Mouse (Mus musculus): ENCODE data around the gene Ttll5. TPM values are rescaled to one million over a fixed set of nuclear protein-coding genes. Genes with fewer than 3 reads are reported as not detected.

The Ttll5 gene
- total and polyA plus RNA-seq, 3 experiments = 7.4 to 18.5 TPM; not detected in 1

DNA sequence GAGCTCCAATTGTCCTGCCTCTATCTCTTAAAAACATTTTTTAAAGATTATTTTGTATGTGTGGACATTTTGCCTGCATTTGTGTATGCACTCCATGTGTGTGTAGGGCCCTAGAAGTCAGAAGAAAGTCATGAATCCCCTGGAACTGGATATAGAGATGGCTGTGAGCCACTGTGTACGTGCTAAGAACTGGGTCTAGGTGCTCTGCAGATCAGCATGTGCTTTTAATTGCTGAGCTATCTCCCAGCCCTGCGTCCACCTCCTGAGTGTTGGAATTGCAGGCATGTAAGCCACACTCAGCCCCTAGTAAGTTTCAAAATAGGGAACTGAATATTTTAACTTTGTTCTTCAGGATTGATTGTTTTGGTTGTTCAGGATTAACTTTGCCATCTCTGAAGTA lies 10.1 kb downstream of the Ttll5 start:
- no peak overlapping the region for H3K27ac ChIP-seq (ENCODE audit: control insufficient read depth, low read depth, low read length)
- no peak for DNase-seq (ENCODE audit: low read depth, low spot score)
- TF ChIP-seq USF1 (IDR thresholded peaks at IDR 0.05; ENCODE audit: low read depth, low read length) = no peak
- TF ChIP-seq MAFK (IDR thresholded peaks at IDR 0.05; ENCODE audit: borderline replicate concordance, low read depth, low read length) = no peak
- TF ChIP-seq RCOR1 (IDR thresholded peaks at IDR 0.05; ENCODE audit: low read depth, low read length) = no peak
- H3K27me3 ChIP-seq (ENCODE audit: control insufficient read depth in 1 of 2, insufficient read depth in 2 of 2, low read length in 2 of 2) = no peaks in the 10 kb centered on the region
- H3K4me1 ChIP-seq (ENCODE audit: control insufficient read depth in 1 of 2, insufficient read depth in 2 of 2, low read length in 2 of 2) = no peaks in the 10 kb centered on the region
- no peak overlapping the region for H3K9ac ChIP-seq (ENCODE audit: control insufficient read depth, low read depth, low read length, poor library complexity, severe bottlenecking)
- no peaks in the 10 kb centered on the region for H3K9me3 ChIP-seq (replicated peaks; ENCODE audit: insufficient read depth, low read length)
- H3K36me3 ChIP-seq (ENCODE audit: control insufficient read depth in 1 of 2, insufficient read depth in 2 of 2, low read length in 2 of 2) = 0 out of 4 replicates have a peak, but pooled peaks cover 0 to 1% of the 10 kb centered on the region in 2 experiments
- H3K4me3 ChIP-seq (ENCODE audit: control insufficient read depth in 1 of 2, insufficient read depth in 1 of 2, low read depth in 2 of 2, low read length in 2 of 2) = no peak overlapping the region
- H3K79me2 ChIP-seq (ENCODE audit: control insufficient read depth, insufficient read depth, low read length, poor library complexity) = no peaks in the 10 kb centered on the region

DNA sequence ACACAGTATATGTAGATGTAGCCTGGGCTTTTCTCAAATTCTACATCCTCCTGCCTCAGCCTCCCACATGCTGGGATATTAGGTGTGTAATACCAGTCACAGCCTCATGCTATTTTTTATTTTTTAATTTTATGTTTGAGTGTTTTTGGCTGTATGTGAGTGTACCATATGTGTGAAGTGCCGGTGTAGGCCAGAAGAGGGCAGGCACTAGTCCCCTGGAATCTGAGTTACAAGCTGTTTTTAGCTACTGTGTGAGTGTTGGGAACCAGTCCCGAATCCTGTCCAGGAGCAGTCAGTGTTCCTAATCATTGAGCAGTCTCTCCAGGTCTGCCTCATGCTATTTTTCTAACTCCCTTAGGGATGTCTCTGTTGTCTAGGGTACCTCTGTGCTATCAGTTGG lies 13.3 kb downstream of the Ttll5 start:
- H3K27ac ChIP-seq (ENCODE audit: control insufficient read depth, low read depth, low read length) = no peak overlapping the region
- H3K9me3 ChIP-seq (replicated peaks; ENCODE audit: insufficient read depth, low read length) = no peaks in the 10 kb centered on the region
- 0 out of 4 replicates have a peak, but pooled peaks cover 0 to 1% of the 10 kb centered on the region in 2 experiments for H3K36me3 ChIP-seq (ENCODE audit: control insufficient read depth in 1 of 2, insufficient read depth in 2 of 2, low read length in 2 of 2)
- H3K79me2 ChIP-seq (ENCODE audit: control insufficient read depth, insufficient read depth, low read length, poor library complexity) = no peaks in the 10 kb centered on the region
- H3K4me3 ChIP-seq (ENCODE audit: control insufficient read depth in 1 of 2, insufficient read depth in 1 of 2, low read depth in 2 of 2, low read length in 2 of 2) = no peak overlapping the region
- TF ChIP-seq GATA1 (IDR thresholded peaks at IDR 0.05; ENCODE audit: low read depth, low read length) (no peak), RCOR1 (IDR thresholded peaks at IDR 0.05; ENCODE audit: low read depth, low read length) (no peak), CTCF (IDR thresholded peaks at IDR 0.05 in 2 of 3, conservative IDR thresholded peaks at IDR 0.05 in 1 of 3; ENCODE audit: control insufficient read depth in 1 of 3, insufficient read depth in 1 of 3, low read depth in 2 of 3, low read length in 3 of 3, poor library complexity in 1 of 3, severe bottlenecking in 1 of 3) (peak in 2 of 3 experiments; percentile 10 to 20; a peak in 1 of 6 replicates), SIN3A (IDR thresholded peaks at IDR 0.05; ENCODE audit: low read length) (no peak), SMC3 (IDR thresholded peaks at IDR 0.05; ENCODE audit: low read depth, low read length) (0 out of 2 replicates have a peak, but pooled peaks have one; percentile 16)
- no peaks in the 10 kb centered on the region for H3K4me1 ChIP-seq (ENCODE audit: control insufficient read depth in 1 of 2, insufficient read depth in 2 of 2, low read length in 2 of 2)
- peak; percentile 13 for DNase-seq (ENCODE audit: low read depth, low spot score)
- H3K27me3 ChIP-seq (ENCODE audit: control insufficient read depth in 1 of 2, insufficient read depth in 2 of 2, low read length in 2 of 2) = no peaks in the 10 kb centered on the region
- H3K9ac ChIP-seq (ENCODE audit: control insufficient read depth, low read depth, low read length, poor library complexity, severe bottlenecking) = no peak overlapping the region

DNA sequence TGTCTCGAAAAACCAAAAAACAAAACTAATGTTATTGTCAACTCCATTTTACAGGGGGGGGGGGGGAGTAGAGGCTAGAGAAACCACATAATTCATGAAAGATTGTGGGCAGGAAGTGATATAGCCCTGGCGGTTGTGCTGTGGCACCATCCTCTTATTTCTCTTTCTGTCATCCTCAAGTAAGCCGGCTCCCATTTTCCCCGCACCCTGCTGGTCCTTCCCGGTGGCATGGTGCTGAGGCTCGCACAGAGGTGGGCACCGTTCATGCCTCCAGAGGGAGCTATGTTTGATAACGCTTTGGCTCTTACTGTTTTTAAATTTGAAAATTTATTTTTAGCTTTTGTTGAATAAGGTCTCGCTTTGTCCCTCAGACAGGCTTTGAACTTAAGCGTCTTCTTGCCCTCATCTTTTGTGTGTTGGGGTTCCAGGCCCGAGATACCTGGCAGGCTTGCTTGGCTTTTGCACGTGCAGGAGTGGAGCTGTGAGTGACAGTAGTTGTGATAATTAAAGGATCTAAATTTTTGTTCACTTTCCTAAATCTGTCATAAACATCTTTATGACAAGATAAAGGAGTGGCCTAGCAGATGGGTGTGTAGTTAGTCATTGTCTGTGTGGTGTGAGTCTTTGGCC lies 15.0 kb downstream of the Ttll5 start:
- no peaks in the 10 kb centered on the region for H3K36me3 ChIP-seq (ENCODE audit: control insufficient read depth in 1 of 2, insufficient read depth in 2 of 2, low read length in 2 of 2)

More for the DNA sequence above, 15.0 kb downstream of the Ttll5 start:
- no peak for DNase-seq (ENCODE audit: low read depth, low spot score)
- Histone ChIP-seq H3K27me3 (ENCODE audit: control insufficient read depth in 1 of 2, insufficient read depth in 2 of 2, low read length in 2 of 2) (no peaks in the 10 kb centered on the region), H3K79me2 (ENCODE audit: control insufficient read depth, insufficient read depth, low read length, poor library complexity) (no peaks in the 10 kb centered on the region), H3K4me1 (ENCODE audit: control insufficient read depth in 1 of 2, insufficient read depth in 2 of 2, low read length in 2 of 2) (no peaks in the 10 kb centered on the region), H3K9me3 (replicated peaks; ENCODE audit: insufficient read depth, low read length) (no peaks in the 10 kb centered on the region), H3K4me3 (ENCODE audit: control insufficient read depth in 1 of 2, insufficient read depth in 1 of 2, low read depth in 2 of 2, low read length in 2 of 2) (no peak overlapping the region), H3K9ac (ENCODE audit: control insufficient read depth, low read depth, low read length, poor library complexity, severe bottlenecking) (no peak overlapping the region), H3K27ac (ENCODE audit: control insufficient read depth, low read depth, low read length) (no peak overlapping the region)
- TF ChIP-seq POLR2AphosphoS2 (IDR thresholded peaks at IDR 0.05; ENCODE audit: low read length) (no peak), CTCF (IDR thresholded peaks at IDR 0.05 in 2 of 3, conservative IDR thresholded peaks at IDR 0.05 in 1 of 3; ENCODE audit: control insufficient read depth in 1 of 3, insufficient read depth in 1 of 3, low read depth in 2 of 3, low read length in 3 of 3, poor library complexity in 1 of 3, severe bottlenecking in 1 of 3) (0 out of 6 replicates have a peak, but pooled peaks of 1 of the 3 experiments have one; percentile 6)
